Comparison of ENCODE assay signal across 14 mouse cellular contexts in genomic region chr8:103733466-103733865, GRCm38 (mm10).
DNase-seq lines count a peak whose midpoint lies in the region.
"Had no signal": no experiment of that assay in that cellular context is flagged by ENCODE, and none has a peak within 500 bp of the region (broad histone marks: within the 10 kb centered on the region; RNA-seq: fewer than 3 reads in every experiment).

No protein-coding gene starts in this region.

- DNase-seq in heart, adult 11 months, result peak; percentile 36
- DNase-seq in heart, adult 9 months (ENCODE audit: low spot score in 2 of 2), result no peak
- peak; percentile 54 for DNase-seq in brain, adult 2 months (ENCODE audit: low read depth, low spot score)
- peak; percentile 42 for DNase-seq in telencephalon, adult 2 months (ENCODE audit: low read depth, low spot score)
- DNase-seq in cerebellum, postnatal 36 days, result no peak
- DNase-seq: adrenal gland, adult 2 months; adrenal gland, postnatal 10 days; adrenal gland, postnatal 25 days; cerebellum, adult 11-12 months; cerebellum, adult 2 months; cerebellum, adult 9-10 months; cerebellum, postnatal 10 days; cerebellum, postnatal 25 days; embryo, embryonic 11 days had no signal

Comparison
In these comparisons a context has a peak if more than half of its experiments do, and no peak if none do; other contexts are left out.
1. DNase-seq: peak in heart, adult 11 months (single experiment), brain, adult 2 months (single experiment) and telencephalon, adult 2 months (single experiment); none in heart, adult 9 months (0 of 2) and cerebellum, postnatal 36 days (0 of 2).